Mouse (Mus musculus) olfactory bulb, adult 2 months (tissue): ENCODE measurements around the gene Dmrt1.

ENCODE experiments used
- CTCF ChIP-seq: fragments of 200-500 bp; IDR thresholded peaks from 2 replicates; pipeline ENCODE4 v1.5.1; 2012; ENCODE audit warnings: low read depth, mild to moderate bottlenecking, low read length, moderate library complexity; ENCODE audit not compliant: insufficient read depth
- POLR2A ChIP-seq: fragments of 200-500 bp; IDR thresholded peaks from 2 replicates; pipeline ENCODE4 v1.6.1; 2012; ENCODE audit warnings: mild to moderate bottlenecking, low read depth, low read length, moderate library complexity; ENCODE audit not compliant: insufficient read depth

DNA sequence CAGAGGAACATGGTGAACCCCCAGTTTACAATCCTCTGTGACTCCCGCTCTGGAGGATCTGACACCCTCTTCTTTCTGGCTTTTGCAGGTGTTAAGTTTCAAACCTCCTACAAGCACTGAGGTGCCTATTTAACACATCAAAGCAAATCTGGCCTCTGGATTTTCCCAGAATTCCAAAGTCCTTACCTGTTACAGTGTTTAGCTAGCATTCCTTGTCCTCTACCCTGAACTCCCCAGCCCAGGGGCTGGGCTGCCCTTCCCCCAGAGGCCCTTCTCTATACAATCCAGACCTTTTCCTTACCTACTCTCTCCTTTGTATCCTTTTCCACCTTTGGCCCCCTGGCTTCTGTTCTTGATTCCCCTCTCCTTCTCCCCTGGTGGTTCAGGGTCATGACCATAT, 18.1 kb upstream of the Dmrt1 start:
- TF ChIP-seq CTCF (no peak), POLR2A (no peak)
